Mouse (Mus musculus): ENCODE measurements around the gene Unc13b. TPM values are rescaled to one million over a fixed set of nuclear protein-coding genes. Genes with fewer than 3 reads are reported as not detected.

Gene Unc13b
- polyA plus RNA-seq, 1 experiment: 66.7 TPM

DNA sequence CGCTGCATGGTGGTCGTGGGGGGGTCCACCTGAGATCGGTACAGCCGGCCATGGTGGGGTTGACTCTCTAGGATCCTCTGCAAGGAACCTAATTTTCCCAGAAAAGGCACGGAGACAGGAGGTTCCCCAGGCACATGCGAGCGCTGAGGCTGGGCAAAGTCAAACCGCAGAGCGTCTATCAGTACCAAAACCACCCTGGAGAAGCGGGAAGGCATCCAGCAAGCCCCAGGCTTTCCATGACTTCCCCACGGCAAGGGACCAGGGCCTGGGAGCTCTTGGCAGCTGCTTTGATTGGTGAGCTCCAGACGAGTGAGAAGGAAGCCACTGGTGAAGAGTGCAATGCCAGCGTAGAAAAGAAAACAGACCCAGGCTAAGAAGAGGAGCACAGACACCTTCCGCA, 34.1 kb upstream of the Unc13b start:
- no peak overlapping the region for H3K27ac ChIP-seq (ENCODE audit: insufficient read depth, low read length)
- peak overlapping the region; percentile 66 for H3K4me3 ChIP-seq (ENCODE audit: insufficient read depth, low read length)
- H3K4me1 ChIP-seq (ENCODE audit: control insufficient read depth, insufficient read depth, low read length): peaks cover 6% of the 10 kb centered on the region; the same call in 1 of the 2 replicates
- TF ChIP-seq CTCF (IDR thresholded peaks at IDR 0.05; ENCODE audit: extremely low read depth, insufficient read depth, low read length) (no peak), POLR2A (IDR thresholded peaks at IDR 0.05; ENCODE audit: extremely low read depth, insufficient read depth, low read length) (no peak)

GRCm38 (mm10) chr4:43025084-43025960, 33.4 kb upstream of the Unc13b start, which contains the start of gene Pigo:
Gene Pigo (minus strand): TSS chr4:43025819.
- Histone ChIP-seq H3K27ac (ENCODE audit: insufficient read depth, low read length) (peak within 1 kb of the TSS; percentile 88), H3K4me1 (ENCODE audit: control insufficient read depth, insufficient read depth, low read length) (peaks cover 7% of the 10 kb centered on the region), H3K4me3 (ENCODE audit: insufficient read depth, low read length) (peak within 1 kb of the TSS; percentile 66)
- TF ChIP-seq POLR2A (IDR thresholded peaks at IDR 0.05; ENCODE audit: extremely low read depth, insufficient read depth, low read length) (no peak; the same call in 1 of the 2 replicates), CTCF (IDR thresholded peaks at IDR 0.05; ENCODE audit: extremely low read depth, insufficient read depth, low read length) (peak; percentile 77)

DNA sequence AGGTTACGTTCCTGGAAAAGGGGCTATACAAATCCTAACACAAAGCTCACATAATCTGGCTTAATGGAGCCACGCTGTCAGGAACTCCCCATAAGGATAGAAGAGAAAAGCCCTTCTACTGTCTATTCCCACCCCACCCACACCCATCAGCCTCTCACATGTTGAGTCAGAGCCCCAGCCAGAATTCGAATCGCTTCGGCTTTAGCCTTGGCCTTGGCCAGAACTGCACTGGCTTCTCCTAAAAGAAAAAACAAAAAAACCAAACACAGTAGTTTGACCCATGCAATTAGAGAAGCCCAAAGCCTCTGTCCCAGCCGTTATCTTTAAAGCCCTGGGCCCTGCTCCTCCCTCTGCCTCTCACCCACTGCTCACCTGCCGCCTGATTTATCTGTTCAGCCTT, 29.6 kb upstream of the Unc13b start:
- no peak overlapping the region for H3K4me3 ChIP-seq (ENCODE audit: insufficient read depth, low read length)
- TF ChIP-seq CTCF (IDR thresholded peaks at IDR 0.05; ENCODE audit: extremely low read depth, insufficient read depth, low read length) (no peak), POLR2A (IDR thresholded peaks at IDR 0.05; ENCODE audit: extremely low read depth, insufficient read depth, low read length) (no peak)
- H3K27ac ChIP-seq (ENCODE audit: insufficient read depth, low read length): no peak overlapping the region
- H3K4me1 ChIP-seq (ENCODE audit: control insufficient read depth, insufficient read depth, low read length): peaks cover 7% of the 10 kb centered on the region

DNA sequence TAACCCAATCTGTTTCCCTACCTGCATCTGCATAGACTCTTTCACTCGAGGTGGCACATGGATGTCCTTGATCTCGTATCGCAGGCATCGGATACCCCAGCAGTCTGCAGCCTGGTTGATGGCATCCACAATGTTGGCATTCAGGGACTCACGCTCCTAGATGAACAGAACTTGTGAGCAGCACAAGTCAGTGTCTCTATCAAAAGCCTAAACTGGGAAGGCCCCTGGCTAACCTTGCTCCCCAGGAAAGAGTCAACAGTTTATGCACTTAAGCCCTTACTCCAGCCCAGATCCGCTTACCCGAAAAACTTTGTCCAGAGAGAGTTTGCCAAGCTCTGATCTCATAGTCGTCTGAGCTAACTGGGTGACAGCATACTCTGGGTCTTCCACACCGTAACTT, 29.0 kb upstream of the Unc13b start:
- Histone ChIP-seq H3K27ac (ENCODE audit: insufficient read depth, low read length) (no peak overlapping the region), H3K4me1 (ENCODE audit: control insufficient read depth, insufficient read depth, low read length) (peaks cover 5% of the 10 kb centered on the region)
- TF ChIP-seq POLR2A (IDR thresholded peaks at IDR 0.05; ENCODE audit: extremely low read depth, insufficient read depth, low read length) (no peak), CTCF (IDR thresholded peaks at IDR 0.05; ENCODE audit: extremely low read depth, insufficient read depth, low read length) (no peak)

GRCm38 (mm10) chr4:43030352-43030751, 28.4 kb upstream of the Unc13b start:
- no peak for TF ChIP-seq CTCF (IDR thresholded peaks at IDR 0.05; ENCODE audit: extremely low read depth, insufficient read depth, low read length)
- no peak for TF ChIP-seq POLR2A (IDR thresholded peaks at IDR 0.05; ENCODE audit: extremely low read depth, insufficient read depth, low read length)
- H3K27ac ChIP-seq (ENCODE audit: insufficient read depth, low read length): no peak overlapping the region
- H3K4me3 ChIP-seq (ENCODE audit: insufficient read depth, low read length): peak overlapping the region; percentile 69
- peaks cover 3% of the 10 kb centered on the region for H3K4me1 ChIP-seq (ENCODE audit: control insufficient read depth, insufficient read depth, low read length)

More for the DNA sequence above, 29.0 kb upstream of the Unc13b start:
- no peak overlapping the region for H3K4me3 ChIP-seq (ENCODE audit: insufficient read depth, low read length)

GRCm38 (mm10) chr4:43030780-43031230, 27.9 kb upstream of the Unc13b start:
- Histone ChIP-seq H3K27ac (ENCODE audit: insufficient read depth, low read length) (peak overlapping the region; percentile 62), H3K4me3 (ENCODE audit: insufficient read depth, low read length) (peak overlapping the region; percentile 69), H3K4me1 (ENCODE audit: control insufficient read depth, insufficient read depth, low read length) (peaks cover 3% of the 10 kb centered on the region)
- no peak for TF ChIP-seq CTCF (IDR thresholded peaks at IDR 0.05; ENCODE audit: extremely low read depth, insufficient read depth, low read length)
- no peak for TF ChIP-seq POLR2A (IDR thresholded peaks at IDR 0.05; ENCODE audit: extremely low read depth, insufficient read depth, low read length)

- H3K4me1 ChIP-seq (ENCODE audit: control insufficient read depth, insufficient read depth, low read length): peaks cover 3% of the 10 kb centered on the region
- TF ChIP-seq POLR2A (IDR thresholded peaks at IDR 0.05; ENCODE audit: extremely low read depth, insufficient read depth, low read length): peak; percentile 64
- TF ChIP-seq CTCF (IDR thresholded peaks at IDR 0.05; ENCODE audit: extremely low read depth, insufficient read depth, low read length): no peak
- peak within 1 kb of the TSS; percentile 62 for H3K27ac ChIP-seq (ENCODE audit: insufficient read depth, low read length)
- H3K4me3 ChIP-seq (ENCODE audit: insufficient read depth, low read length): peak within 1 kb of the TSS; percentile 69
Measured at GRCm38 (mm10) chr4:43031237-43031995, 27.3 kb upstream of the Unc13b start, which contains the start of gene Stoml2. Gene Stoml2 (minus strand): TSS chr4:43031710.

DNA sequence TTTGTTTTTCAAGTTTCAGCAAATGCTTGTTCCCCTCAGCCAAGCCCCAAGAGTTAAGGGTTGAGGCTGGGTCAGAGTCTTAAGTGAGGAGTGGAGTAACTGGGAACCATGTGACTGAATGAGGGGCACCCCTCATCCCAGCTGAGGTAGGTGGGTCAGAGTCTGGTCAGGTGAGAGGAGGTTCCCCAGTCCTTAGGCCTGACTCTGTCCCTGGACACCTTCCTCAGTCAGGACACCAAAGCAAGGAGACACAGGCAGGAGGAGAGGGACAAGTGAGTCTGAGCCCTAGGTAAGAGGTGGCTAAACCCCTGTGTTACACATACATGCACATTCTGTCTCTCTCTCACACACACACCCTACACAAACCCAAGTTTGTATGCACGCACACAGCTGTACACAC, 26.3 kb upstream of the Unc13b start:
- H3K4me1 ChIP-seq (ENCODE audit: control insufficient read depth, insufficient read depth, low read length): peaks cover 3% of the 10 kb centered on the region
- no peak overlapping the region for H3K27ac ChIP-seq (ENCODE audit: insufficient read depth, low read length)
- TF ChIP-seq CTCF (IDR thresholded peaks at IDR 0.05; ENCODE audit: extremely low read depth, insufficient read depth, low read length) (no peak), POLR2A (IDR thresholded peaks at IDR 0.05; ENCODE audit: extremely low read depth, insufficient read depth, low read length) (no peak)
- no peak overlapping the region for H3K4me3 ChIP-seq (ENCODE audit: insufficient read depth, low read length)

DNA sequence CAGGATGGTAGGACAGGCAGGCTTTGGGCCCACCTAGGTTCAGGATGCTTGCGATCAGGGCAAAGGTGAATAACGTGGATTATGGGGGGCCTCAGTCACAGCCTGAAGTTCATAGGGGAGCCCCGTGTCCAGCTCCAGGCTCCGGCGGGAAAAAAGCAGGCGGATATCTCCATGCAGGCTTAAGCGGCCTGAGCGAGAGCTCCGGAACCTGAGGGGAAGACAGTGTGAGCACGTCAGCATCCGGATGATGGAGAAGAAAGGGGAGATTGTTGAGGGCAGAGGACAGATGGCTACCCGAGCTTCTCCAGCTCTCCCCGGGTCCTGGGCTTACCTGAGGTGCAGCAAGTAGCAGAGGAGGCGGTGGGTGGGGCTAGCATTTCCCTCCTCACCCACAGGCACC, 25.3 kb upstream of the Unc13b start:
- Histone ChIP-seq H3K4me3 (ENCODE audit: insufficient read depth, low read length) (no peak overlapping the region), H3K27ac (ENCODE audit: insufficient read depth, low read length) (no peak overlapping the region), H3K4me1 (ENCODE audit: control insufficient read depth, insufficient read depth, low read length) (peaks cover 5% of the 10 kb centered on the region)
- TF ChIP-seq CTCF (IDR thresholded peaks at IDR 0.05; ENCODE audit: extremely low read depth, insufficient read depth, low read length): no peak
- TF ChIP-seq POLR2A (IDR thresholded peaks at IDR 0.05; ENCODE audit: extremely low read depth, insufficient read depth, low read length): no peak

Data from cortical plate, adult 2 months (tissue).